Mouse (Mus musculus): ENCODE results near the gene Snapc3.
"Not testable (repeated sequence)": the region's sequence is repeated elsewhere in the genome, so short reads cannot be mapped to it uniquely, and the experiment has no call there.

Gene Snapc3

GRCm38 (mm10) chr4:83500154-83501036, 82.9 kb downstream of the Snapc3 start:
- no peak for DNase-seq (ENCODE audit: low spot score)

GRCm38 (mm10) chr4:83501037-83501430, 83.5 kb downstream of the Snapc3 start:
- DNase-seq (ENCODE audit: low spot score) = no peak

- DNase-seq (ENCODE audit: low spot score) = no peak
These were observed 92.1 kb downstream of the Snapc3 start for GRCm38 (mm10) chr4:83509600-83509999.

- DNase-seq (ENCODE audit: low spot score) = no peak
These were observed 93.6 kb downstream of the Snapc3 start for GRCm38 (mm10) chr4:83511083-83511482.

GRCm38 (mm10) chr4:83512217-83512616, 94.7 kb downstream of the Snapc3 start:
- DNase-seq (ENCODE audit: low spot score) = no peak

- no peak for DNase-seq (ENCODE audit: low spot score)
These were observed 95.1 kb downstream of the Snapc3 start for GRCm38 (mm10) chr4:83512644-83513043.

- no peak for DNase-seq (ENCODE audit: low spot score)
These were observed 96.7 kb downstream of the Snapc3 start for GRCm38 (mm10) chr4:83514183-83514582.

GRCm38 (mm10) chr4:83514976-83515669, 97.6 kb downstream of the Snapc3 start:
- DNase-seq (ENCODE audit: low spot score) = no peak

GRCm38 (mm10) chr4:83516144-83516543, 98.6 kb downstream of the Snapc3 start:
- DNase-seq (ENCODE audit: low spot score) = not testable (repeated sequence)
